Mouse (Mus musculus): ENCODE results near the gene Slx4ip. TPM values are rescaled to one million over a fixed set of nuclear protein-coding genes. Genes with fewer than 3 reads are reported as not detected.

Gene Slx4ip
- total RNA-seq, 2 experiments from 2014 or later, result 9.6 to 10.4 TPM

DNA sequence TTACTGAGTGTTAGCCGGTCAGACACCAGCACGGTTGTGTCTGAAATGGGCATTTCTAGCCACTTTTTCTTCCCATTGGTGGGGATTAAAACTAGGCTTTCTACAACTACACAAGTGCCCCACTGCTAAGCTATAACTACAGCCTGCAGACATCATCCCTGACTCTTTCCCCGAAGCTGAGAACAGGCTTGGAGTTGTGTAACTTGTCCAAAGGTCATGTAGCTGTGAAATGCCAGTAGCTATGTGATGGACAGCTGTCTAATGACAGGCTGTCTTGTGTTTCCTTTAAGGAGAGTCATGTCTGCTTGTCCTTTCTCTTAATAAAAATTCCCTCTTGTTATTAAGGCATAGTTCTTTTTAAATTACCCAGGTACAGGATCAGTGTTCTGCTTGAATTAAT is 122.1 kb downstream of the Slx4ip start:
- DNase-seq (ENCODE audit: extremely low spot score in 1 of 2, low spot score in 2 of 2), result no peak
- intact Hi-C loops (cut with DNase I), result no loop called here

DNA sequence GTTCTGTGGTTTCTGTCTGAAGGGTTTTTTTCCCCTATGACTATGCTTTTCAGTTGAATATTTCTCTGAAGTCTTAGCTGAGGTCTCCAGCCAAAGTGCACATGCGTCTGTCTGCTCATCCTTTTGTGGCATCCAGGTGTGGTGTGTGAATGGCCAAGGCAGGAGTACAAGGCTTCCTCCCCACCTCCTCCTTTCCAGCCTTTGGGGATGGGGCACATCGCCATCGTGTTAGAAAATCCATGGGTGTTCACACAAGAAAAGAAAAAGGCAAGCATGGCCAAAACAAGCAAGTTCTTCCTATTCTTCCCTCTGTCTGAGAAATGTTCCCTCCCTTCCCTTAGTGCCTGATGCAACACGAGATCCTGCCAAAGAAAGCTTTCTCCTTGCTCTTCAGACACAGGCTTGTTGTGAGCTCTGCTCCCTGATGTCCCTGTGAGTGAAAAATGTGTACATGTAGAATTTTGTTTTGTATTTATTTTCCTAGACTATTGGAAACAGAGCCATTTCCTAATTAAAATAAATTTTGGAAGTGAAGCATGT is 122.9 kb downstream of the Slx4ip start:
- intact Hi-C loops (cut with DNase I), result no loop called here
- DNase-seq (ENCODE audit: extremely low spot score in 1 of 2, low spot score in 2 of 2), result no peak

- DNase-seq (ENCODE audit: extremely low spot score in 1 of 2, low spot score in 2 of 2), result no peak
- intact Hi-C loops (cut with DNase I), result no loop called here
Measured at GRCm38 (mm10) chr2:137014423-137014822, 123.4 kb downstream of the Slx4ip start.

GRCm38 (mm10) chr2:137044122-137044521 is 153.1 kb downstream of the Slx4ip start:
- no peak for DNase-seq (ENCODE audit: extremely low spot score in 1 of 2, low spot score in 2 of 2)
- intact Hi-C loops (cut with DNase I), result no loop called here

DNA sequence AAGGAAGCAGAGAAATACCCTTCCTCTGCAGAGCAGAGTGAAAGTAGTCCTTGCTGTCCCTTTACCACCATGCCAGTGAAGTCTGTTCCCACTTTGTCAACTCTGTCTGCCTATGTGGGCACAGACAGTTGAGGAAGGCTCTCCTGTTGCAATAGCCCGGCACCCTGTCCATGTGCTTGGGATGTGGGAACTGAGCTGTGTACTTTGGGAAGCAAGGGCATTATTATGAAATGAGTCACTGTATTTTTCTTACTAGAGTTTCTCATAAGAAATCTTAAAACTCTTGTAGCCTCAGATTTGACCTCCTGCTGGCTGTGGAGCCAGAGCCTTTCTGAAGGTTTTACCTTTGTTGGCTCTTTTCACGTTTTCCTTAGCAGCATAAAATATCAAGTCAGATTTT is 158.3 kb downstream of the Slx4ip start:
- intact Hi-C loops (cut with DNase I), result no loop called here
- DNase-seq (ENCODE audit: extremely low spot score in 1 of 2, low spot score in 2 of 2), result no peak

DNA sequence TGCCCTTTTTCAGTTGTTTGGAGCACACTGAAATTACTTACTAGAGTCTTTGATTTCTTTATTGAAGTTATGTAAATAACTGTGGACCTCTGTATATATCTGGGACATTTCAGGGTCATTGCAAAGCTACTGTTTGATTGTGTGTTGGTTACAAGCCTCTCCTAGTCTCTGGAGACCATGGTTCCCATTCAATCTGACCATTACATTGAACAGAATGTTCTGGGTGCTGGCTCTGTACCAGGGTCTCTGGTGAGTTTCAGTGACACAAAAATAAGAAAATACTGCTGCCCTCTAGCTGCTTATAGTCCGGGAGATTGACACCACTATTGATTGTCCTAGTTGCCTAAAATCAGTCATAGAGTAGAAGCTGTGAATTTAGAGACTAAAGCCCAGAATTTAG is 158.9 kb downstream of the Slx4ip start:
- DNase-seq (ENCODE audit: extremely low spot score in 1 of 2, low spot score in 2 of 2), result no peak
- intact Hi-C loops (cut with DNase I), result no loop called here

GRCm38 (mm10) chr2:137063829-137064228 is 172.8 kb downstream of the Slx4ip start:
- DNase-seq (ENCODE audit: extremely low spot score in 1 of 2, low spot score in 2 of 2), result no peak
- intact Hi-C loops (cut with DNase I), result no loop called here

GRCm38 (mm10) chr2:137064513-137064912 is 173.5 kb downstream of the Slx4ip start:
- DNase-seq (ENCODE audit: extremely low spot score in 1 of 2, low spot score in 2 of 2), result no peak
- intact Hi-C loops (cut with DNase I), result no loop called here

DNA sequence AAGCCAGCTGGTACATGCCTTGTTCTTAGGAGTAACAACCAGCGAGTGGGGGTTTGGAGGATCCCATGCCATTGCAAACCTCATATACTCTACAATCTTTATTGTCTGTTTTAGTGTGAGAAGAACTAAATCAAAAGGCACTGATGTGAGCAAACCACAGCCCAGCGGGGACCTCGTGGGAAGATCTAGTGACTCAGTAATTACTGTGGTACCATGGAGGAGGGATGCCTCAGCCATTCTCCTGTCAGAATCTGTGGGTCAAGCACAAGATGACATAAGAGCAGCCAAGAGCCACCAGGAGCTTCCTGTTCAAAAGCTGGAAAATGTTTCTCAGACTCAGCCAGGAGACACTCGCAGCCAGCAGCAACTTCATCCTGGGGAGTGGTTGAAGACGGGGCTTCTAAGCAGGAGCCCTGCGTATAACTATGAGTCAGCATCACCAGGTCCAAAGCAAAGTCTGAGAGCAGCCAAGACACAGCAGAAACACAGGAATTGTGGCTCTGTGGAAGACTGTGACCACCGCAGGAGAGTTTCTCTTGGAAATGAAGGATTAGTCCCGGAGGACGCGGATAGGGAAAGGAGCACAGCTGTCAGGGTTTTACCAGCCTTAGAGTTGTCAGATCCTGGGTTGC is 176.6 kb downstream of the Slx4ip start:
- no peak for DNase-seq (ENCODE audit: extremely low spot score in 1 of 2, low spot score in 2 of 2)
- intact Hi-C loops (cut with DNase I), result no loop called here

GRCm38 (mm10) chr2:137073473-137074312 is 182.7 kb downstream of the Slx4ip start:
- intact Hi-C loops (cut with DNase I), result no loop called here
- DNase-seq (ENCODE audit: extremely low spot score in 1 of 2, low spot score in 2 of 2), result peak in 1 of 2 experiments; percentile 11

DNA sequence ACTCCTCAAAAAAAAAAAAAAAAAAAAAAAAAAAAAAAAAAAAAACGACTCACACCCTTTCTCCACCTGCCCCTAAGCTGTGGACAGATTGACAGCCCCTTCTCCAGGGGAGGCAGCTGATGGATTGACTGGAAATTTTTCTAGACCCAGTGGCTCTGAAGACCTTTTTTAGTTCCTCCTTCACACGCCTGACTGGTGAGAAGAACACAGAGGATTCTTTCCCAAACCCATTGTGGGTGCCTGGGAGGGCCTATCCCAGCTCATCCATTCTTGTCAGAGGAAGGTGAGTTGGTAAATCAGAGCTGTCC is 183.2 kb downstream of the Slx4ip start:
- DNase-seq (ENCODE audit: extremely low spot score in 1 of 2, low spot score in 2 of 2), result no peak
- intact Hi-C loops (cut with DNase I), result no loop called here

- no peak for DNase-seq (ENCODE audit: extremely low spot score in 1 of 2, low spot score in 2 of 2)
- intact Hi-C loops (cut with DNase I), result no loop called here
Measured at GRCm38 (mm10) chr2:137078771-137079170, 187.8 kb downstream of the Slx4ip start.

DNA sequence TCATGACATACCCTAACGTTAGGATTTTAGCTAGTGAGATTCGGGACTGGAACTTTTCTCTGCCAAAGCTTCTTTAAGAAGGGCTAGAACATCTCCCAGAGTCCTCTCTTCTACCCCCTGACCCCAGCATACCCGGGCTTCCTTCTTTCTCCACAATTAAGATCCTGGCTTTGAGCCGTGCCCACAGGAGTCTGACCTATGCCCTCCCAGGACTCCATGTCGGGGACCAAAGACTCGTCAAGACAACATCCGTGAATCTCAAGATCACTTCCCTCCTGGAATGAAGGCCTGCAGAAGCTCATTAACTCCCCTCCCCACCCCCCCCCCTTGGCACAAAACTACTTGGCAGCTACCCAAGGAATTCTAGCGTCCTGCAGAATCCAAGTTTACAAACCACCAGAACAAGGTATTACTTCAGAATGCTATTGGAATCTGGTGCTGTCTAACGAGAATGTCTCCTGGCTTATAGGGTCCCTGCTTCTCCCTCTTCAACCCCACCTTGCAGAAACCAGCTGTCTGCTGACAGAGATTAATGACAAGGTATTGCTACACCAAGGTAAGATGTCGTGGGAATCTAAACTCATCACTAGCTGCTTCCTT is 188.8 kb downstream of the Slx4ip start:
- DNase-seq (ENCODE audit: extremely low spot score in 1 of 2, low spot score in 2 of 2), result no peak
- intact Hi-C loops (cut with DNase I), result loop anchor here (10.0 kb wide), 1 partner anchor 165 kb away; no protein-coding TSS in a partner anchor

DNA sequence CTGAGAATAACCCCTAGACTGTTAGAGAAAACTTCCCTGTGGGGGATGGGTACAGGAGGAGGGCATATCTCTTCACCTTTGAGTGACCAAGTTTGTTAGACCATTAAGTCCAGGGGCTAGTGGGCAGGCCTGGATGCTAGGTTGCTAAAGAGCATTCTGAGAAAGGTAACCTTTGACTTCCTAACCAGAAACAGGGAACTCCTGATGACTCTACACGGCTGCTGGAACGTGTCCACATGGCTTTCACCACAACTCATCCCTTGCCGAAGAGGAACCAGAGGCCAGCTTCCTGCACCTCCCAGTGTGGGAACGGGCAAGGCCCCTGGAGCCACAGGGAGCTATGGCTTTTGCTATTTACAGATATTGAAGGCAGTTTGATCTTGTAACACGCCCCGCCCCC is 189.4 kb downstream of the Slx4ip start:
- intact Hi-C loops (cut with DNase I), result loop anchor here (10.0 kb wide), 1 partner anchor 166 kb away; no protein-coding TSS in a partner anchor
- no peak for DNase-seq (ENCODE audit: extremely low spot score in 1 of 2, low spot score in 2 of 2)

DNA sequence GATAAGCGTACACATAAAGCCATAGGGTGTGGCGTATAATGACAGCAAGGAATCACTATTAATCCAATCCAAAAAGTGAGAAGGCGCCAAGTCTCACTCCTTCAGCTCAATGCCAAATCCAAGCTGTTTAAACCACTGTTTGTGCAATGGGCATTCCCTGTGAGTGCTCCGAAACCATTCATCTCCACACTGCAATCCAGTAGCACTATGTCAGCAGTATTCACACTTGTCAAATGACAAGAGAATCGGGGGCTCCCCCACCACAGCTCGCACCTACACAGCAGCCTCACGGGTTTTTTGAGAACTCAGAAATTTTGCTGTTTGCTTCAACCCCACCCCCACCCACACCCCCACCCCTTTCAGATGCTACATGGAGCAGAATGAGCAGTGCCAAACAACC is 190.0 kb downstream of the Slx4ip start:
- intact Hi-C loops (cut with DNase I), result loop anchor here (10.0 kb wide), 1 partner anchor 166 kb away; no protein-coding TSS in a partner anchor
- no peak for DNase-seq (ENCODE audit: extremely low spot score in 1 of 2, low spot score in 2 of 2)

DNA sequence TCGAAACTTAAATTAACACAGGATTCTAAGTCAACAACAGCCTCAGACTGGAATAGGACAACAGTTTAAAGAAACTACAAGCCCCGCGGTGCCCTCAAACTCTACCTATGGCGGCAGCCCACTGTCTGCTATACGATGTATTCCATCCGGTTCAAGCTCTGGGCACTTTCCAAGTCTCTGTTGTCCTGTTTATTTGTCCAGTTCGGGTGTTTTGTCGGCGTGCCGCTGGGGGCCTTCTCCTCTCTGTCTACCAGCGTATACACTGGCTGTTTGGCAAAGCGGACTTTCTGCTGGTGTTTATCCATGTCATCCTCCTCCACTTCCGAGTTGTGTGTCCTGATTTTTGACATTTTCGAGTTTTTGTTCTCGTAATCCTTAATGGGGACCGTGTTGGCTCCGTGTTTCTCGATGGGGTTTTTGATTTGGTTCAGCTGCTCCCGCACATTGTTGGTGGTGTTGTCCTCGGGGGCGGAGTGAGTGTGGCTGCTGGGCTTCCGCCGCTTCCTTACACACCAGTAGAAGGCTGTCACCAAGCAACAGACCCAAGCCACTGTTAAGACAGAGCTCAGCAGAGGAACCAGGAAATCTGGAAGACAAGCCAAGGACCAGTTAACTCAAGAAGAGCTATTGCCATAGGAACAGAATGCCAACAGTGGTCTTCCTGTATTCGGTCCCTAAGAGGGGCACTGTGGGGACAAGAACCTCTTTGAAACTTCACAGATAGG is 192.0 kb downstream of the Slx4ip start:
- intact Hi-C loops (cut with DNase I), result loop anchor here (10.0 kb wide), 1 partner anchor 168 kb away; no protein-coding TSS in a partner anchor
- DNase-seq (ENCODE audit: extremely low spot score in 1 of 2, low spot score in 2 of 2), result peak; percentile 27 to 66

DNA sequence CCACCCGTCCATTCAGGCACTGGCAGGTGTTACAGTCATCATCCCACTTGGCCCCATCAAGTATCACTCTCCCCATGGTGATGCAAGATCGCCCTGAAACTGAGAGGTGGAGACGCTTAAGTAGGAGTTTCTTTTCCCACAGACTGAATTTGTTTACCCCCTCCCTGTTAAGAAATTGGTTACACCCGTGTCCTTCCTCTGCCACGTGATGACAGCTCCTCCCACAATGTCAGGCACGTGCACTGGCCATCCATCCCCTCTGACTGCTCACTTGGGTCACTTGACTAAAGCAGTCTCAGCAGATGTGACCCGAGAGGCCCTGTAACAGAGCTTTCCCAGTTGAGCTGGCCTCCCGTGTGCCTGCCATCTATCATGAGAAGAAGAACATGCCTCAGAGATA is 194.2 kb downstream of the Slx4ip start:
- DNase-seq (ENCODE audit: extremely low spot score in 1 of 2, low spot score in 2 of 2), result no peak
- intact Hi-C loops (cut with DNase I), result loop anchor here (10.0 kb wide), 1 partner anchor 170 kb away; no protein-coding TSS in a partner anchor

- no peak for DNase-seq (ENCODE audit: extremely low spot score in 1 of 2, low spot score in 2 of 2)
- intact Hi-C loops (cut with DNase I), result loop anchor here (10.0 kb wide), 1 partner anchor 172 kb away; no protein-coding TSS in a partner anchor
Measured at GRCm38 (mm10) chr2:137086621-137087395, 195.8 kb downstream of the Slx4ip start.
